Mouse (Mus musculus) adrenal gland (tissue): Measurements from ENCODE around the gene Zdhhc14.

ENCODE experiments used
- intact Hi-C: fragments of 180-260 bp; cut with DNase I; formaldehyde crosslinking; loops from one replicate; pipeline ENCODE4 v1.15.1; 2025
- long read RNA-seq, 2 experiments: library from polyadenylated mRNA; unstranded; transcript quantifications; one replicate each; pipeline ENCODE4 v2.0.0; 2020; ENCODE audit warnings: borderline replicate concordance in 1 of 2; ENCODE audit not compliant: insufficient replicate concordance in 1 of 2

Zdhhc14 gene
- long read RNA-seq, experiment 1, partial matches to known transcripts: 0 of 2 reads
- long read RNA-seq, experiment 1, other reads (novel, unspliced or antisense): 2 of 2 reads
- long read RNA-seq, experiment 2, partial matches to known transcripts: 0 of 2 reads
- long read RNA-seq, experiment 2, other reads (novel, unspliced or antisense): 2 of 2 reads

DNA sequence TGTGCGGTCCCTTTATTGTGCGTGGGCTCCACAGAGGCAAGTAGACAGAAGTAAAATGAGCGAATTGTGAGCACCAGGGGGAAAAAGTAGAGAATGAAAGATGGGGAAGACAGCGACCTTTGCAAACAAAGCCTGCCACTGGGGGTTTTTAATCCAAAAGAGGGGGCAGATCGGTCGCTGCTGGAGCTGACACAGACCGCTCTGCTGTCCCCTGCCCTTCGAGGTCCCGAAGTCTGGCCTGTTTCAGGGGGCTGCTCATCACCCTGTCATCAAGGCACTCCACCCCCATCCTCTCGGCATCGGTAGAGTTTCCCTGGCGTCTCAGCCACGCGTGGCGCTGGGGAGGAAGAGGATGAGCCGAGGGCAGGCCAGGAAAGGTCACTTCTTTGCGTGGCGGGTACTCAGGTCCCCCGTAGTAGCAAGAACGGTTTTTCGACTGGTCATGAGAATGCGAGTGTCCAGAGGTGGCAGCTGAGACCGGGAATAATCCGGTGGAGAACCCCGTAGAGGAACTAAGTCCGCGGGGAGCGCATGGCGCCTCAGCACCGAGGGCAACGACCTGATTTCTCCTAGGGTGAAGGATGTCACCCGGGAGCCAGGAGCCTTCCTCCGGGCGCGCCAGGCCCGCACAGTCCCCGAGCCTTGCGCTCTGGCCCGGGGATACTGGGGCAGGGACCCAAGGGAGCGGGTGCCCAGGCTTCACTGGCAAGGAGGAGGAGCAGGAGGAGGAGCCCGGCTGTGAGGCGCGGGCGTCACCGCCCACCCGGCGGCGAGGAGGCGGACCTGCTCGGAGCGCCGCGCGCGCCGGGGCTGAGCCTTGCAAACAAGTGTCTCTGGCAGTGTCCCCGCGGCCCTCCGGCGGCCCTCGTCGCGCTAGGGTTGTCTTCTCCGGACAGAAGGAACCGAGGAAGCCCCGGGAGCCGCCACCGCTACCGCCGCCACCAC, at the start of gene Zdhhc14:
Gene Zdhhc14, plus strand, starts transcription at position 757 of the 945 bp plus-strand sequence.
- intact Hi-C loops: loop anchor here (5.0 kb wide), 1 partner anchor 50 kb away; the partner anchor contains the start of gene Tmem242

DNA sequence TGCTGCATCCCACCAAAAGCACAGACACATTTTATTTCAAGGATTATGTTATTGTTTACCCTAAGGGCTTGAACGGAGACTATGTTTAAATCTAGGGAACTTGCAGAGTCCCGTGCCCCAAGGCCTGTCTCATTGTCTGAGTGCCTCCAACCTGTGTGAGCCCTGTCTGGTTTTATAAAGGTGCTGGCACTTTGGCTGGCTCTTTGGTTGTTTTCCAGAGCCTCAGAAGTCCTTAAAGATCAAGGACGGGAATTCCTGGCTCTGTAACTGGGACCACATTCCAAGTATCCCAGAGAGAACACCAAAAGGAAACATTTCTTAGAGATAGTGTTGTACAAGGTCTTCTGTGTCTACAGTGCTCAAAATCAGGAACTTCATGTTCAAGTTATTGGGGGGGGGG, 49.1 kb upstream of the Zdhhc14 start:
- intact Hi-C loops: loop anchor here (5.0 to 10.0 kb wide), 3 partner anchors 49 to 289 kb away; partner anchors contain the start of gene Zdhhc14

DNA sequence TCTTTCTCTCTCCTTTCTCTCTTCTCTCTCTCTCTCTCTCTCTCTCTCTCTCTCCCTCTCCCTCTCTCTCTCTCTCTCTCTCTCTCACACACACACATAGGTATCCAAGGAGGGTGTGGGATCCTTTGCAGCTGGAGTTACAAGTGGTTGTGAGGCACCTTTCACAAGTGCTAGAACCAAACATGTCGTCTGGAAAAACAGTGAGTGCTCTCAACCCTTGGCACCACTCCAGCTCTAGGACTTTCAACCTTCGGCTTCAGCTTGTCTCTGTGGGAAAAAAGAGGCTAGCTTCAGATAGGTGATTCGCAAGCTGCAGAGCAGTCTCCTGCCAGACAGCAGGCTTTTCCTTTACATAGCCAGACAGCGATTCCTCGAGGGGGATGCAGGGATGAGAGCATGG, 48.6 kb upstream of the Zdhhc14 start:
- intact Hi-C loops: loop anchor here (5.0 to 10.0 kb wide), 3 partner anchors 49 to 289 kb away; partner anchors contain the start of gene Zdhhc14

GRCm38 (mm10) chr17:5453657-5454056, 38.7 kb upstream of the Zdhhc14 start:
- intact Hi-C loops: no loop called here

GRCm38 (mm10) chr17:5463912-5464311, 28.4 kb upstream of the Zdhhc14 start:
- intact Hi-C loops: no loop called here

DNA sequence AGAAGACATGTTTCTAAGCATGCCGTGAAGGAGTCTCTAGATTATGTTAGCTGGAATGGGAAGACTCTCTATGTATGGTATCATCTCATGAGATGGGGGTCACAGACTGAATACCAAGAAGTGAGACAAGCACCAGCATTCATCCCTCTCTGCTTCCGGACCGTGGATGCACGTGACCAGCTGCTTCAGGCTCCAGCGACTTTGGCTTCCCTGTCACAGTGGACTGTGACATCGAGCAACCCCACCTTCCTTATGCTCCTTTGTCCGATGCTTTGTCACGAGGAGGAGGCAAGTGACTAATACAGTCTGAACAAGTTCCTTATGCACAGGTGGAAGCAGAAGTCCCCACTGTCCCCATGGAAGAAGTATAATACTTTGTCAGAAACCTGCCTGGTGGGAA, 25.6 kb upstream of the Zdhhc14 start:
- intact Hi-C loops: no loop called here

DNA sequence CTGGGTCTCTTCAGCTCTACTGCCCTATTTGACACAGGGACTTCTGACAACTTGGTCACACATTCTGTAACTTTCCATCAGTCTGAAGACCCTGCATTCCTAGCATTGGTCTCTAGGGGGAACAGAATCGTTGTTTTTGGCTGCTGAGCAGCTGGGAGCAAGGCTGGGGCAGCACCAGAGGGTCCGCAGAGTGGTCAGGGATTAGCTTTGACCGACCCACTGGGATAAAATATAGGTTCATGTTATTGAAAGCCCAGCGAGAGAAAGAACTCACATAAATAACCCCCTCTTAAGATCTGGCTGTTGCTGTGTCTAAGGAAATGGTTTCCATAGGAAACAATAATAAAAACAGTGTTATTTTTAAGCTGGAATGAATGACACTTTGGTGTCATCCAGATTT, 25.2 kb upstream of the Zdhhc14 start:
- intact Hi-C loops: no loop called here

DNA sequence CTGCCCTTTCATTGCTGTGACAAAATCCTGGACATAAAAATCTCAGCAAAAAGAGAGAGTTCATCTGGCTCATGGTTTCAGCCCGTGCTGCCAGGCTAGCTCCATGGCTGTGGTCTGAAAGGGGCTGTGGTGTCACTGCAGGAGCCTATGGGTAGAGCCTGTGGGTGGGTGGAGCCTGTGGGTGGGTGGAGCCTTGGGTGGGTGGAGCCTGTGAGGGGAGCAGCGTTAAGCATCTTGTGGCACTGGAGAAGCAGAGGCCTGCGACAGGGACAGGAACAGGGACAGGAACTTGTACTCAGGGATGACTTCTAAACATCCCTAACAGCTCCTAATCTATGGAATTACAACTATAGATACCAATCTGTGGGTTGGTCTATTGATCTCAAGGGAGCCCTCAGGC, 20.1 kb upstream of the Zdhhc14 start:
- intact Hi-C loops: no loop called here

GRCm38 (mm10) chr17:5475960-5476725, 16.2 kb upstream of the Zdhhc14 start:
- intact Hi-C loops: no loop called here

- intact Hi-C loops: no loop called here
These were observed 8.9 kb upstream of the Zdhhc14 start for GRCm38 (mm10) chr17:5483456-5483855.

DNA sequence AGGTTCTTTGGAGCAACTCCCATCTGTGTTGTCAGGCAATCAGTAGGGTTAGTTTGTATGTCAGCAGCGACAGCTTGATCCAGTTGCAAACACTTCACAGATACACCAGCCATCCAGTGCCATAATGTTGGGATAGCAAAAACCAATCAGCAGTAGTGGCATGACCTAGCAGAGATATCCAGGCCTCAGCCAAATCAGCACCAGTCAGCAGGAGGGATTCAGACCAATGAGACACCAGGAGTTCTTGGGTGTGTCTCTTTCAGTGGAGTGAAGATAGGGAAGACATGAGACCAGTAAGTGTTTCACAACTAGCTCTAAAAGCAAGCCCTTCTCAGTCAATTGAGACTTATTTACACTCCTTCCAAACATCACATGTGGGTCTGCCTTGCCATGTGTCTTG, 7.7 kb upstream of the Zdhhc14 start:
- intact Hi-C loops: no loop called here

DNA sequence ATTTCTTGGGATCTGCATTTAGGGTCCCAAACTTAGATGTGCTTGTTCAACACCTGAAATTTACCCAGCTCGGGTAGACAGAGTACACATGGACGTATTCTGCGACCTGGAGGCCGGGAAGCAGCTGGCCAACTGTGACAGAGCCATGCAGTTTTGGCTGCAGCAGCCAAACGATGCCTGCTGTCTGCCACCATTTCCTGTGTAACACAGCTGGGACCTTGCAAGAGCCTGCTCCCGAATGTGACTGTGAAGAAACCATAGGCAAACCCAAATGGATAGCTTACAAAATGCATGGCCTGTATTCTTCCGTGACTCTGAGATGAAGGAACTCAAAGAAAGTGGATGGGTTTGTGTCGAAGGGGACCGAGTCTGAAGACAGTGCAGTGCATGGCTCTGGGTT, 4.2 kb upstream of the Zdhhc14 start:
- intact Hi-C loops: no loop called here

- intact Hi-C loops: loop anchor here (5.0 kb wide), 1 partner anchor 48 kb away; the partner anchor contains the start of gene Tmem242
These were observed 2.0 kb upstream of the Zdhhc14 start for GRCm38 (mm10) chr17:5490351-5490750.

- intact Hi-C loops: loop anchor here (5.0 kb wide), 1 partner anchor 49 kb away; the partner anchor contains the start of gene Tmem242
These were observed 1.1 kb upstream of the Zdhhc14 start for GRCm38 (mm10) chr17:5491031-5491800.

GRCm38 (mm10) chr17:5492746-5493160, 396 bp downstream of the Zdhhc14 start:
- intact Hi-C loops: loop anchor here (5.0 kb wide), 1 partner anchor 50 kb away; the partner anchor contains the start of gene Tmem242

GRCm38 (mm10) chr17:5493161-5493771, 909 bp downstream of the Zdhhc14 start:
- intact Hi-C loops: loop anchor here (5.0 kb wide), 1 partner anchor 51 kb away; the partner anchor contains the start of gene Tmem242

- intact Hi-C loops: loop anchor here (5.0 kb wide), 1 partner anchor 52 kb away; the partner anchor contains the start of gene Tmem242
These were observed 1.5 kb downstream of the Zdhhc14 start for GRCm38 (mm10) chr17:5493809-5494208.

GRCm38 (mm10) chr17:5494832-5495231, 2.5 kb downstream of the Zdhhc14 start:
- intact Hi-C loops: loop anchor here (5.0 kb wide), 1 partner anchor 53 kb away; the partner anchor contains the start of gene Tmem242

GRCm38 (mm10) chr17:5497695-5498094, 5.3 kb downstream of the Zdhhc14 start:
- intact Hi-C loops: no loop called here

DNA sequence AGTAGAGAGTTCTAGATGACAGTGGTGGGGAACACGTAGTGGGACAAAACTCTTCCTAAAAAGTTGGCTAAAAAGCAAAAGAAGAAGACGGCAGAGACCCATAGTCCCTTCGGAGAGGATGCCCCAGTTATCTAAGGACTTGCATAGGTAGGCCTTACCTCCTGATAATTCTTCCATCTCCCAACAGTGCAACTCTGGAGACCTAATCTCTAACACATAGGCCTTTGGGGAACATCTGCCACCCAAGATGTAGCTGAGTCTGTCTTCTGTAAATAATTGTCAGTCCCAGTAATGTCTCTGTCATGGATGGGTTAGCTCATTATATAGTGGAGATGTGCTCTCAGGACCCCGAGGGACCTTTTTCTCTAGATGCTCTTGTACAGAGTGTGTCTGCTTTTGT, 6.6 kb downstream of the Zdhhc14 start:
- intact Hi-C loops: no loop called here
